In the genomic region with DNA sequence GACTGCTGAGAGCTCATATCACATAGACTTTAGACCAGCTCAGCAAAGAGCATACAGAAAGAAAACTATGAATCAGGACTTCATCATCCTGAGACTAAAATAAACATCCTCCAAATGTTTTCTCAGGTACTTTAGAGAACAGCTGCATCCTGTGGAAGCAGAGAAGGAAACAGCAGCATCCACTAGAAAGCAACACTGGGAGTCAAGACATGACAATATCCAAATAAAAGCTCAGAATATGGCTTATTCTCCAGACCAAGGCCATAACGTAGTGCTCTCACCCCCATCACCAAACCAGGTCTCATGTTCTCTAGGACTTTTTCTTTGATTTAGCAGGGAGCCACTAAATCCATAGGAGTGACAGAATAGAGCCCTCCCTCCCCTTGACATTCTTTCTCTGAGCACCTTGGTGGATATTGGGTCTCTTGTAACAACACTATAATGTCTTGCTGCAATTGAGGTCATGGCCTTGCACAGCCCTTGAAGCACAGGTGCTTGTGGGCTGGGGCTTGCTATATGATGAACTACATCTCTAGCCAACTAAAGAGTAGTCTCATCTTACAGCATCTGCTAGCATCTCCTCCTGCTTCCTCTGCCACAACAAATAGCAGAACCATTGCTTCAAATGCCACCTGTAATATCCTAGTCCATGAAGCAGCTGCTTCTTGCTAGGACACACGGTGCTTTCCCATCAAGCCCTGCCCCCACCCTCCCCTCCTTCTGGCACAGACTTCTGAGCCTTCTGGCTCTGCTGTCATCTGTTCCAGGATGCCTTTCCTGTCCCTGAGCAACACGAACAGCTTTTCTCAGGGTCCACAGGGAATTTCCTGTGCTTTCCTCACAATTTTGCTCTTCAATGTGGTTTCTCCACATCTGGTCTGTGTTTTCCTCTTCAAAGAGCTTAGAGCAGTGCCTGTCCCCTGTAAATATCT, we compare ENCODE assay signal across 8 mouse cellular contexts.
A peak's percentile ranks its signal among the peaks of the same experiment; 100 is the strongest.
DNase-seq lines count a peak whose midpoint lies in the region; ATAC-seq and TF ChIP-seq lines count a peak whose summit lies in the region.

No protein-coding gene starts in this region.

- H3K36me3 ChIP-seq in lung, embryonic 14.5 days (ENCODE audit: insufficient read depth), result no peaks in the 10 kb centered on the region
- H3K36me3 ChIP-seq in forebrain, embryonic 10.5 days (replicated peaks), result no peaks in the 10 kb centered on the region
- no peaks in the 10 kb centered on the region for H3K36me3 ChIP-seq in heart, embryonic 14.5 days (ENCODE audit: control insufficient read depth, insufficient read depth, low read length)
- no peaks in the 10 kb centered on the region for H3K36me3 ChIP-seq in limb, embryonic 12.5 days
- no peaks in the 10 kb centered on the region for H3K36me3 ChIP-seq in liver, embryonic 11.5 days (ENCODE audit: control insufficient read depth, insufficient read depth, low read length)

- no peaks in the 10 kb centered on the region for H3K9me3 ChIP-seq in lung, embryonic 14.5 days (ENCODE audit: low read depth, low read length)
- H3K9me3 ChIP-seq in forebrain, embryonic 10.5 days, result no peaks in the 10 kb centered on the region
- no peaks in the 10 kb centered on the region for H3K9me3 ChIP-seq in heart, embryonic 14.5 days (ENCODE audit: control insufficient read depth, low read length)
- H3K9me3 ChIP-seq in limb, embryonic 12.5 days, result no peaks in the 10 kb centered on the region
- H3K9me3 ChIP-seq in liver, embryonic 11.5 days (ENCODE audit: control insufficient read depth, low read length), result no peaks in the 10 kb centered on the region

- H3K4me1 ChIP-seq in lung, embryonic 14.5 days (ENCODE audit: insufficient read depth), result no peaks in the 10 kb centered on the region
- H3K4me1 ChIP-seq in forebrain, embryonic 10.5 days, result peaks cover 36% of the 10 kb centered on the region
- peaks cover 7 to 12% of the 10 kb centered on the region in 2 experiments for H3K4me1 ChIP-seq in heart, embryonic 14.5 days (ENCODE audit: control insufficient read depth in 2 of 2, insufficient read depth in 2 of 2, low read length in 2 of 2)
- peaks cover 20% of the 10 kb centered on the region for H3K4me1 ChIP-seq in limb, embryonic 12.5 days (replicated peaks)
- peaks cover 3% of the 10 kb centered on the region; the same call in 1 of the 2 replicates for H3K4me1 ChIP-seq in liver, embryonic 11.5 days (replicated peaks; ENCODE audit: control insufficient read depth, insufficient read depth, low read length)

- H3K4me2 ChIP-seq in lung, embryonic 14.5 days, result no peak overlapping the region
- H3K4me2 ChIP-seq in heart, embryonic 14.5 days (ENCODE audit: low read length), result no peak overlapping the region
- H3K4me2 ChIP-seq in limb, embryonic 12.5 days, result no peak overlapping the region
- no peak overlapping the region for H3K4me2 ChIP-seq in liver, embryonic 11.5 days

- 13% methylated on average over 3 of the region's 3 CpGs for WGBS in lung, embryonic 14.5 days
- 49% methylated on average over 3 of the region's 3 CpGs for WGBS in forebrain, embryonic 10.5 days
- WGBS in heart, embryonic 14.5 days, result 28% methylated on average over 3 of the region's 3 CpGs
- 8% methylated on average over 3 of the region's 3 CpGs for WGBS in limb, embryonic 12.5 days
- WGBS in liver, embryonic 11.5 days, result 34% methylated on average over 3 of the region's 3 CpGs

- peak; percentile 79 for ATAC-seq in lung, embryonic 14.5 days (ENCODE audit: insufficient read depth)
- peak; percentile 64; the same call in 1 of the 2 replicates for ATAC-seq in heart, embryonic 14.5 days (ENCODE audit: insufficient number of reproducible peaks, insufficient read depth, low FRiP score, low read depth)
- ATAC-seq in limb, embryonic 12.5 days (ENCODE audit: insufficient number of reproducible peaks, insufficient read depth, low FRiP score, low TSS enrichment, low read depth), result peak; percentile 85
- ATAC-seq in liver, embryonic 11.5 days (replicated peaks; ENCODE audit: low FRiP score), result no peak

- H3K27ac ChIP-seq in lung, embryonic 14.5 days (ENCODE audit: low read depth), result peak overlapping the region; percentile 72; the same call in 1 of the 2 replicates
- 0 out of 2 replicates have a peak overlapping the region, but pooled peaks have one; percentile 35 for H3K27ac ChIP-seq in forebrain, embryonic 10.5 days
- H3K27ac ChIP-seq in heart, embryonic 14.5 days (replicated peaks in 1 of 2; ENCODE audit: control insufficient read depth in 1 of 2, insufficient read depth in 1 of 2, low read depth in 2 of 2, low read length in 2 of 2), result peak overlapping the region; percentile 48 to 59
- H3K27ac ChIP-seq in limb, embryonic 12.5 days, result peak overlapping the region; percentile 53
- no peak overlapping the region for H3K27ac ChIP-seq in liver, embryonic 11.5 days (ENCODE audit: low read depth, low read length)

- H3K27me3 ChIP-seq in lung, embryonic 14.5 days (ENCODE audit: insufficient read depth, low read length), result no peaks in the 10 kb centered on the region
- no peaks in the 10 kb centered on the region for H3K27me3 ChIP-seq in forebrain, embryonic 10.5 days (ENCODE audit: poor library complexity, severe bottlenecking)
- no peaks in the 10 kb centered on the region for H3K27me3 ChIP-seq in heart, embryonic 14.5 days (ENCODE audit: control insufficient read depth, insufficient read depth, low read length)
- no peaks in the 10 kb centered on the region for H3K27me3 ChIP-seq in limb, embryonic 12.5 days
- no peaks in the 10 kb centered on the region for H3K27me3 ChIP-seq in liver, embryonic 11.5 days (replicated peaks; ENCODE audit: control insufficient read depth, insufficient read depth, low read length)

- H3K4me3 ChIP-seq in lung, embryonic 14.5 days (ENCODE audit: low read depth, low read length), result no peak overlapping the region
- H3K4me3 ChIP-seq in forebrain, embryonic 10.5 days, result no peak overlapping the region
- H3K4me3 ChIP-seq in heart, embryonic 14.5 days (ENCODE audit: control insufficient read depth in 1 of 2, insufficient read depth in 1 of 2, low read depth in 1 of 2, low read length in 2 of 2), result no peak overlapping the region
- H3K4me3 ChIP-seq in limb, embryonic 12.5 days (replicated peaks), result no peak overlapping the region
- no peak overlapping the region for H3K4me3 ChIP-seq in liver, embryonic 11.5 days (ENCODE audit: low read depth, low read length)

- DNase-seq in lung, embryonic 14.5 days, result peak; percentile 50
- DNase-seq in lung, postnatal 25 days (ENCODE audit: low spot score), result no peak
- DNase-seq in forebrain, embryonic 10.5 days (ENCODE audit: extremely low spot score, low spot score), result peak; percentile 28
- DNase-seq in testis, postnatal 10 days (ENCODE audit: low spot score), result peak; percentile 50
- no peak for DNase-seq in liver, embryonic 11.5 days (ENCODE audit: low spot score)
- no peak for DNase-seq in frontal cortex, postnatal 36 days (ENCODE audit: low spot score in 2 of 2)

- no peak overlapping the region for H3K9ac ChIP-seq in lung, embryonic 14.5 days
- H3K9ac ChIP-seq in heart, embryonic 14.5 days (ENCODE audit: low read length), result no peak overlapping the region
- H3K9ac ChIP-seq in limb, embryonic 12.5 days (replicated peaks), result no peak overlapping the region
- no peak overlapping the region for H3K9ac ChIP-seq in liver, embryonic 11.5 days (ENCODE audit: low read depth, low read length)

- TF ChIP-seq CTCF in lung, embryonic 14.5 days (IDR thresholded peaks at IDR 0.05; ENCODE audit: low read depth), result no peak

Comparison
In these comparisons a context has a peak if more than half of its experiments do, and no peak if none do; other contexts are left out.
1. DNase-seq: peak in lung, embryonic 14.5 days (single experiment), forebrain, embryonic 10.5 days (single experiment) and testis, postnatal 10 days (single experiment); none in lung, postnatal 25 days (single experiment), liver, embryonic 11.5 days (single experiment) and frontal cortex, postnatal 36 days (0 of 2).